Mouse (Mus musculus) stomach, adult 2 months (tissue): Measurements from ENCODE around the gene Car6. TPM values are rescaled to one million over a fixed set of nuclear protein-coding genes. Genes with fewer than 3 reads are reported as not detected.

Source experiments
- polyA plus RNA-seq: library from polyadenylated mRNA; depleted of rRNA; stranded (reverse); fragments of >200 nt; gene quantifications from 2 replicates; pipeline ENCODE4 v1.2.3, GENCODE M21; 2012; rRNA removed

Car6 gene
- polyA plus RNA-seq: 0.09 TPM in 1 of 2 replicates, not detected in the other

DNA sequence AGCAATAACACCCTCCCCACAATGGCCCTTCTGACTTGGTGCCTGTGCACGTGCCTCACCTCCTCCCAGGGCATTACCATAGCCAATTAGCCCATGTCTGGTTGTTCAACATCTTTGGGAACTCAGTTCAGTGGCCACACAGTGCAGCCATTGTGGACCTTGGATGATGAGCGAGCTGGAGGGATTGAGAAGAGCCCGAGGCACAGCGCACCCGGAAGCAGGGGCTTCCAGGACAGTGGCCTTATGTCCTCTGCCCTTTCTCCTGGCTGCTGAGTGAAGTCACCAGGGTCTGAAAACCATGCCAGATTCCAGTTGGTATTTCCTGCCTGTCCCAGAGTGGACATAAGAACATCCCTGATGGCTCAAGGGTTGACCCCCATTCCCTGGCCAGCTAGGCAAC is at the start of gene Car6:
Gene Car6 (minus strand): TSS at position 101 of the 400 bp plus-strand sequence.

GRCm38 (mm10) chr4:150236521-150237481 is 35.7 kb upstream of the Car6 start, which contains the start of gene Eno1:
Gene Eno1, plus strand, starts transcription at chr4:150236721.

Other genes starting within 250 kb of the Car6 start
- 11.1 and 15.0 TPM in 2 replicates for gene Spsb1, start 246.3 kb downstream of the Car6 start, polyA plus RNA-seq
- 23.2 and 24.8 TPM in 2 replicates for gene H6pd, start 192.3 kb downstream of the Car6 start, polyA plus RNA-seq
- 0.93 and 1.1 TPM in 2 replicates for gene Gpr157, start 114.0 kb downstream of the Car6 start, polyA plus RNA-seq
- gene Slc2a5, start 82.0 kb downstream of the Car6 start, polyA plus RNA-seq: 8.3 and 9.9 TPM in 2 replicates
- 0.05 and 0.06 TPM in 2 replicates for gene Slc2a7, start 52.4 kb downstream of the Car6 start, polyA plus RNA-seq
- 302 and 373 TPM in 2 replicates for gene Eno1, start 35.4 kb upstream of the Car6 start, polyA plus RNA-seq
- gene Rere, start 80.3 kb upstream of the Car6 start, polyA plus RNA-seq: 13.9 and 18.5 TPM in 2 replicates